Mouse (Mus musculus) splenic B cell, adult 2 months (primary cell): ENCODE data around the gene Ttc28.

ENCODE experiments used
- DNase-seq: peaks from one replicate; pipeline ENCODE4 v3.0.0-alpha.2; 2011; ENCODE audit warnings: low read depth, low spot score
- H3K27me3 ChIP-seq: 2 replicates; pipeline ENCODE4 v1.6.1; 2012; ENCODE audit warnings: mild to moderate bottlenecking, low read length, moderate library complexity, mixed read lengths; ENCODE audit not compliant: control insufficient read depth, poor library complexity, insufficient read depth, severe bottlenecking
- H3K36me3 ChIP-seq: 2 replicates; pipeline ENCODE4 v1.6.1; 2012; ENCODE audit warnings: mild to moderate bottlenecking, low read length, moderate library complexity, mixed read lengths; ENCODE audit not compliant: control insufficient read depth, poor library complexity, insufficient read depth, severe bottlenecking

The Ttc28 gene

DNA sequence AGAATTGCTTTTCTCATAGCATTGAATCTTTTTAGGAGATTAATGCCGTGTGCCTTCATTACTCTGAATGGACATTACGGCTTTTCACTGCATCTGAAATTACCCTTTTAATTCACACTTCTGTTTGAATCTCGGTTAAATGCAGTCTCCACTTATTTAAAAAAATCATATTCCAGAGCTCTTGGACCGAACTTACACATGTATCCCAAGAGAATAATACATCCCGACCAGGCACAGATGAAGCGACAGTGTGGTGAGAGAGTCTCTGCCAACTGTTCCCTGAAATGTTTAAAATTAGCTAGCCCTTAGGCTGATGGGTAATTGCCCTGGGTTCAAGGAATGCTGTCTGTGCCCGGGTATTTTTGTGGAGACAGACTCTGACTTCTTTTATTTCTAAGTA, 118.1 kb downstream of the Ttc28 start:
- no peak for DNase-seq
- Histone ChIP-seq H3K27me3 (no peaks in the 10 kb centered on the region), H3K36me3 (no peaks in the 10 kb centered on the region)

DNA sequence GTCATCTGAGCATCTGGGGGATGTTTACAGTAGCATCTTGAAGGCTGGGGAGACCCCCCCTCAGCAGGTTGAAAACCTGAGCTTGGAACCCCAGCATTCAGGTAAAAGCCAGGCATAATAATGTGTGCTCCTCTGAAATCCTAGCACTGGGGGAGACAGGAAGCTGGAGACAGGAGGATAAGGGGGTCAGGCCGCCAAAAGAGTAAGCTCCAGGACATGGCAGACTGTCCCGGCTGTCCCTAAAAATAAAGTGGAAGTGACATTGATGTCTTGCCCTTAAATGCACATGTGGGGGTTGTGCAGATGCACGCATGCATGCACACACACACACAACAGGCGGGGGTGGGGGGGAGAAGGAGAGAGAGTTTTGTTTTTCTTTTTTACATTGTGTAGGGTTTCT, 118.7 kb downstream of the Ttc28 start:
- H3K27me3 ChIP-seq: no peaks in the 10 kb centered on the region
- no peak for DNase-seq
- no peaks in the 10 kb centered on the region; the same call in 1 of the 2 replicates for H3K36me3 ChIP-seq

DNA sequence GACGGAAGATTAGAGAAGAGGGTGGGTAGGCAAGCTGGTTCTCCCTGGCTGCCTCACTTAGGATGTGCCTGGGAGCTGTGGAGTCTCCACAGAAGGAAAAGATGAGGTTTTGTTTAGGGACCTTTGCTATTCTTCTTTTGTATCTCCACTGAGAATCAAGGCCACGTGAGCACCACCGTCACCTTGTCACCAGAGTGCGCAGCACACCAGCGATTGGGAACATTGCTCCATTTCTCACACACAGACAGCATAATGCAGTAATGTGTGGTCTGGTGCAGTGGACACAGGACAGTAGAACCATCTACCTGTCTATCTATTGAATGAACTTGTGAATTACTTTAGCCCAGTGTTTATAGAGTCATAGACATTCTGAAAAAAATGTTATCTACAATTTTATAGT, 121.3 kb downstream of the Ttc28 start:
- peak; percentile 35 for DNase-seq
- Histone ChIP-seq H3K36me3 (no peaks in the 10 kb centered on the region; the same call in 1 of the 2 replicates), H3K27me3 (no peaks in the 10 kb centered on the region)

DNA sequence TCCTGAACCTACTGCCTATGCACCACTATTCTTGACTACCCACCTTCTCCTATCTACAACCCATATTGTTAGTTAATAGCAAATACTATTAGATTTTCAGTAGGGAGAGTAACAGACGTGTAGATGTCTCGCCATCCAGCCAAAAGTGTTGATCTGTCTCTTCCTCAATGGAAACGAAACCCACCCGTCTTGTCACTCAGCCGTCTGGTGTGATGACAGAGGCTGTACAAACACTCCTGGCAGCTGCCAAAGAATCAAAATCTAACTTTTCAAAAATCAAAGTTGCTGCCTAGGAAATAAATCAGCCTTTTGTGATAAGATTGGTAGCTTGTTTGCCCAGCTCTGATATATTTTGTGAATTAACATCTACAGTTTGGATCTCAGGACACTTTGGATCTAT, 123.6 kb downstream of the Ttc28 start:
- H3K27me3 ChIP-seq: no peaks in the 10 kb centered on the region
- H3K36me3 ChIP-seq: no peaks in the 10 kb centered on the region; the same call in 1 of the 2 replicates
- DNase-seq: no peak

DNA sequence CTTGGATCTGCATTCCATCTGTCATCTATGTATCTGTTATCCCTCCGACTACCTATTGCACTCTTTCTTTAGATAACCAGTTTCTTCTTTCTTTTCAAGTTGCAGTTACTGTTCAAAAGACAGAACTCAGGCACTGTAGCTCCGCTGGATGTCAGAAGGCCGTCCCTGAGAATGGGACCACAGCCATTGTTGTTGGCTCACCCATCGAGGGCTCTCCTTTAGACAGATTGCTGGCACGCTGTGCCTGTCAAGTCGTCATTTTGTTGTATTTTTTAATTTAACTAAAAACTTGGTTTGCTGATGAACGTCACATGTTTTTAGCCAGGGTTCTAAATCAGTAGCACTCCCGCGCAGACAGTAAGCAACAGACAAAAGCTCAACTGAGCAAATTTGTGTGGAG, 124.1 kb downstream of the Ttc28 start:
- H3K36me3 ChIP-seq: no peaks in the 10 kb centered on the region; the same call in 1 of the 2 replicates
- no peaks in the 10 kb centered on the region for H3K27me3 ChIP-seq
- DNase-seq: no peak

DNA sequence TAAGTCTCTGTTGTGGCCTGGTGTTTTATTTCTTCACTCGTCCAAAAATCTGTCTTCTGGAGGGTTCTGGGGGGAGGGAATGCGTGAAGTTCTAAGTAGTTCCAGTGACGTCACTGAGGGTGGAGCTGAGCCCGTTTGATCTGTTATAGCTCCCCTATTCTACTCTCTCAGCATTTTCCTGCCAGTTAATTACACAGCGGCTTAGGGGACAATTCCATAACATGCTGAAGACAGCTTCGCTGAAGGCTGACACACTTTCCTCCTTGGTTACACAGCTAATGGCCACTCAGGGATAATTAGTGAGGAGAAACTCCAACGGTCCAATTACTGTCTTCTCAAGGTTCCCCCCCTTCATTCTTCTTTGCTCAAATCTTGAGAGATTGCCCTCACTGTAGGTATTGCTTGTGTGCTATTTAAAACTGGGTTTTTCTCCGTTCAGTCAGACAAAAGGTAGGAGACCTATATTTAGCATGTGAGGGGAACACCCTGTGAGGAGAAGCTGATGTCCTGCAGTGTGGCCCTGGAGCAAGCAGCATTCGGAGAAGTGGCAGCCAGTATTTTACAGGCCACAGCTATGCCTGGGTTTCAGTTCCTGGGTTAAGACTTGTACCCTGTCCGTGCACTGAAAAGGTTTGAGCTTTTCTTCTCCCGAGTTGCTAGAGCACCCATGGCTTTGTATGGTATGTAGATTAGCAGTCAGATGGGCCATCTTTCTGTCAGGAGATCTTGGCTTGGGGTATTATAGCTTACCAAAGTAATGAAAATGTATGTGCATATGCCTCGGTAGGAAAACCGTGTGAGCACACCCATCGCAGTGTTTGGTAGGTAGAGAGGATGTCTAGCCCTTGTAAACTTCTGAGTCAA, 126.9 kb downstream of the Ttc28 start:
- H3K27me3 ChIP-seq: no peaks in the 10 kb centered on the region
- no peaks in the 10 kb centered on the region; the same call in 1 of the 2 replicates for H3K36me3 ChIP-seq
- DNase-seq: no peak

DNA sequence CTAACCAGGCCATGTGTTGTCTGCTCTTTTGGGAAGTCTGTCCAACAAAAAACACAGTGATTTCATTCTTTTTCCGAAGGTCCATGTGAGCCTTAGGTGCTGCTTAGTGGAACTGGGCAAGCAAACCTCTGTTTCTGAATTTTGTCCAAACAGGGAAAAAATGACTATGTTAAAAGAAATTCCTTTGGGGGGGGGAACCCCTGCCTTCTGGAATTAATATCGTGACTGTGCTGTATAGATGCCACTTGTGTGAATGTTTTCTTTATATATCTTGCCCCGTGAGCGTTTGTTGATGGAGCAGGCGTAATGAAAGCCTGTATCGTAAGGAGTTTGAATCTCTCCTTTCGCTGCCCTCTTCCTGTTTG, 127.5 kb downstream of the Ttc28 start:
- DNase-seq: no peak
- H3K27me3 ChIP-seq: no peaks in the 10 kb centered on the region
- H3K36me3 ChIP-seq: no peaks in the 10 kb centered on the region; the same call in 1 of the 2 replicates

DNA sequence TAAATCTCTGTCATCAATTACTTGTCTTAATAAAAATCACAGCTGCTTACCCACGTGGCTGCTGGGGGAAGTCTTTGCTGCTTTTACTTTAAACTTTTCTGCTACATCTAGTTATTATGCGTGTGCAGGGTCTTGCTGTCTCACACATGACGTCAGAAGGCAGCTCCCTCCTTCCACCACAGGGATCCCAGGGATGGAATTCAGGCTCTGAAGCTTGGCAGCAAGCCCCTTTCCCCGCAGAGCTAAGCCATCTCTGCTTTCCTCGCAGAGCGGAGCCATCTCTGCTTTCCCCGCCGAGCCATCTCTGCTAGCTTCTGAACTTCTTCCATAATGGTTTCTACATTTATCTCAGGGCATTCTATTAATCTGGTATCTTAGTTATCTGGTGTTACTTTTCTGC, 128.3 kb downstream of the Ttc28 start:
- no peak for DNase-seq
- H3K27me3 ChIP-seq: no peaks in the 10 kb centered on the region
- H3K36me3 ChIP-seq: no peaks in the 10 kb centered on the region; the same call in 1 of the 2 replicates

DNA sequence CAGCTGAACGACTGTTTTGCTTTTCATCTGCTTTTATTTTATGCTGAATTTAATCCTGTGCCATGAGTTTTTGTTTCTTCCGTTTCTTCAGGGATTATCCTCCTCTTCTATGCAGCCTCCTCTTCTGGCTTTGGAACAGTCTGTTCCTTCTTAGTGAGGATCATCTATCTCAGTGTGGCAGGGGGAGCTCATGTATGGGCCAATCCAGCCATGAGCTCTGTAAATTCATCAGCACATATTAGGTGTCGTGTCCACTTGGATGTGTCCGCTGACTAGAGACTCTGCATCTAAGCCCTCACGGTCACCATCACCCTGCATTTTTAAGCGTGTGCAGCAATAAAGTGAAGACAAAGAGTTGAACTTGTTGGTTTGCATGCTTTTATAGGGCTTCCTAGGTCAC, 128.8 kb downstream of the Ttc28 start:
- no peaks in the 10 kb centered on the region for H3K27me3 ChIP-seq
- no peaks in the 10 kb centered on the region for H3K36me3 ChIP-seq
- DNase-seq: no peak

DNA sequence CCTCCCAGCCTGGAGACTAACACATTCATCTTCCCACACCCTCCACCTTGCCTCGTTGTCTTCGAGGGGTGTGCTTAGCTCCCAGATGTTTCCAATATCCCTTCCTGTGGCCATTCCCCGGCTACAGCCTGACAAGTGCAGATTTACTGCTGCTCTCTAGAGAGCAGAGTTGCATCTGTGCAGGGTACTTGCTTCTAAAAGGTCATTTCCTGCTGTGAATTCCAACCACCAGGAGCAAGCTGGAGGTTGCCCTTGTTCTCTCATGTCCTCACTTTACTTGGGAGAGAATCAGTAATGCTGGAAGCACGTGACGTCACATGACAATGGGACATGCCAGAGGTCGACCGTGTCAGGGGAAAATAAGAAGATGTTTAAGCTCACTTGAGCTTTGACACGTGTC, 131.7 kb downstream of the Ttc28 start:
- H3K27me3 ChIP-seq: no peaks in the 10 kb centered on the region
- no peaks in the 10 kb centered on the region for H3K36me3 ChIP-seq
- no peak for DNase-seq

DNA sequence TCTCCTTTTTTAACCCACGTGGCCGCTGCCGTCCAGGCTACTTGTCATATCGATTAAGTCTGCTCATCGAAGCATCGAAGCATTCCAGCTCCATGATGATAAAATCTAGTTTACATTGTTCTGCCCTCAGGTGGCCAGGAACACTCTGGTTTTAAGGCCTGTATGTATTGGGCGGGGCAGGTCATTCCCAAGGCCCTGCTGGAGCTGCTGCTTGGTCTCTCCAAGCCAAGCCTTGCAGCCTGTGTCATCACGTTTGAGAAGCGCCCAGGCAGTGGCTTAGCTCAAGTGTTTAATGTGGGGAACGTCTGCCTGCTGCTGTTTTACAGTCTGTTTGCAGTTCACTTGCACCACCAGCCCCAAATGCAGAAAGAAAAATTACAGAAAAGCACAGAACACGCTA, 132.5 kb downstream of the Ttc28 start:
- no peak for DNase-seq
- no peaks in the 10 kb centered on the region for H3K36me3 ChIP-seq
- H3K27me3 ChIP-seq: no peaks in the 10 kb centered on the region

DNA sequence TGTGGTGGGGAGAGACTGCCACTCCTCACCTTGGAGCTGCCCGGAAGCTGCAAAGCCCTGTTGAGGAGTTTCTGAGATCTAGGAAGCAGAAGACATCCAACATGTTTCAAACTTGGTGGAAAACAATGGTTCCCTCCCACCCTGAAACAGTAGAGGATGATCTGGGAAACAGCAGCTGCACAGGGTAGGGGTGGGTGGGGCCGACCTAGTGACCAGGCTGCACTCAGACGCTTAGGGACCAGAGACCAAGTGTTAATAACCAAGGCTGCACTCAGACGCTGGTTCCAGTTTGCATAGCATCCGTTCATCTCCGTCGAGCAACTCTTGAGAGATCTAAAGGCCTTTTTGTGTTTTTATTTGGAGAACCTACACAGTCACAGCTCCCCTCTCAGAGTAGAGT, 133.0 kb downstream of the Ttc28 start:
- H3K27me3 ChIP-seq: no peaks in the 10 kb centered on the region
- H3K36me3 ChIP-seq: no peaks in the 10 kb centered on the region
- no peak for DNase-seq

DNA sequence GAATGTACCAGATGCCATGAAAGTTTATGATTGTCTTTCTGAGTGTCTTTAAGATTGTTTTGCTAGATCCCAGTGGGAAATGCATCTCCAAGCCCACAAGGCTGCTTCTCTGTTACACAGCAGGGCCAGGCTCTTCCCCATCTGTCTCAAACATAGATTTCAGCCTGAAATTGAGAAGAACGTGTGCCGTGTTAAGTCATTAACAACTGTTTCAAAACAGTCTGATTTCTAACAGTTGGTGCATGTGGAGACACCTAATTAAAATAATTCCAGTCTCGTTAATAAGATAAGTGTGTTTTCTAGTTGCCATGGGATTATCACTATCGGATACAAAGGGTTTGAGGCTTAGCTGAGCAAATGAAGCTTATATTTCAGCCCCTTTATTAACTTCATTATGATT, 135.4 kb downstream of the Ttc28 start:
- H3K27me3 ChIP-seq: no peaks in the 10 kb centered on the region
- no peak for DNase-seq
- H3K36me3 ChIP-seq: no peaks in the 10 kb centered on the region

DNA sequence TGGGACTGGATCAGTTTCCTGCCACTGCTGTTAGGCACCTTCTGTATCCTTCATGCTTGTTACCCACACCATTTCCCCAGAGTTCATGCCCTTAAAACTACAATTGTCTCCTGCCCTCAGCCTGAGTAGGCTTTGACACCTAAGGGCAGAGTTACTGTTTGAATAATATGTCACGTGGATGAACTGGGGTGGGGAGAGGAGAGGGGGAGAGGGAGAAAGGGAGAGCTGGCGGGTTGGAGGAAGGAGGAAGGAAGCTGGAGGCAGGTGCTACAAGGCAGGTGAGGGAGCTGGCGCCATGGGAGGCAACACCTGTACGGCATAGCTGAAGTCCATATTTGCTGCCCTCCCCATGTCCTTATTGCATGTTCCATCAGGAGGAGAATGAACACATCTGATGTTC, 137.7 kb downstream of the Ttc28 start:
- DNase-seq: no peak
- H3K36me3 ChIP-seq: no peaks in the 10 kb centered on the region
- H3K27me3 ChIP-seq: no peaks in the 10 kb centered on the region

DNA sequence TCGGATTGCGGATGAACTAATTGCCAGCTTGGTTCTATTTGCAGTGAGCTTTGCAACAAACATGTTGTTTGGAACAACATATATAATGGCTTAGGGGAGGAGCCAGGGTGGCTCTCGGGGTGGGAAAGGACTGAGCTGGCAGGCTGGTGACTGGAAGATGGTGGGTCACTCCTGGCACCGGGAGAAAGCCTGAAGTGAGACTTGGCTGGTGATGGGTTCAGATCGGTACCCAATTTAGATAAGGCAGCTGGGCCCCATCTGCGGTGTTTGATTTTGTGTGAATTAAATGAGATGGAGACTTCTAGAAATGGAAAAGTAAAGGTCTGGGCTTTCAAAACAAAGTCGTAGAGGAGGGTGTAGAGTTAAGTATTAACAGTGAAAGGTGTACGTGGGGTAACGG, 142.7 kb downstream of the Ttc28 start:
- no peaks in the 10 kb centered on the region for H3K36me3 ChIP-seq
- H3K27me3 ChIP-seq: no peaks in the 10 kb centered on the region
- no peak for DNase-seq

DNA sequence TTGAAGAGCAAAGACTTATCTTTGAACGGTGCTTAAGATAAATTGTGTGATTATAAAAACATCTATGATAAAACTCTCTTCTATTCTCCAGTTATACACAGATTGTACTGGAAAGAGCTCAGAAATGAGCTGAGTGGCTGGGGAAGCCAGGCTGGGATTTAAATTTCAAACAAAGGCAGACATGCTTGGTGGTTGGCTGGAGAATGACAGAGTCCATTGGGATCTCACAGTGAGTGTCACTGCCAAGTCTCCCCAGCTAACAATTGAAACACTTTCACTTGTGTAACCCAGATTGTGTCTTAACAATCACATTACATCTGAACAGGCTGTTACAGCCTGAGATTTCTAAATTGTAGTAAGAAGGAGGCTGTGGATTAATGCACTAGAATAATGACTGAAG, 143.3 kb downstream of the Ttc28 start:
- Histone ChIP-seq H3K36me3 (no peaks in the 10 kb centered on the region), H3K27me3 (no peaks in the 10 kb centered on the region)
- no peak for DNase-seq
